Mouse (Mus musculus) MEL (cell line): Measurements from ENCODE around the gene Tcap. TPM values are rescaled to one million over a fixed set of nuclear protein-coding genes. Genes with fewer than 3 reads are reported as not detected.

Experiments used
- DNase-seq: peaks from one replicate; pipeline ENCODE4 v3.0.0; 2011; ENCODE audit warnings: low read depth, low spot score
- H3K27ac ChIP-seq: 2 replicates; pipeline ENCODE4 v1.5.1; 2012; ENCODE audit warnings: low read depth, mild to moderate bottlenecking, control low read depth, low read length, moderate library complexity; ENCODE audit not compliant: control insufficient read depth
- H3K27me3 ChIP-seq, 2 experiments: fragments of 150-350 bp in 1 of 2; sonication (generic) in 1 of 2; 2 replicates each; pipeline ENCODE4 v1.6.1; 2012; ENCODE audit warnings: low read length in 2 of 2, mild to moderate bottlenecking in 2 of 2, improper control_type of control experiment in 1 of 2, moderate library complexity in 1 of 2; ENCODE audit not compliant: insufficient read depth in 2 of 2, control insufficient read depth in 1 of 2
- H3K36me3 ChIP-seq, 2 experiments: 2 replicates each; pipeline ENCODE4 v1.6.1; 2012 to 2014; ENCODE audit warnings: low read length in 2 of 2, improper control_type of control experiment in 1 of 2, inconsistent platforms in 1 of 2, mild to moderate bottlenecking in 1 of 2; ENCODE audit not compliant: insufficient read depth in 2 of 2, control insufficient read depth in 1 of 2
- H3K4me1 ChIP-seq, 2 experiments: fragments of 150-350 bp in 1 of 2; sonication (generic) in 1 of 2; 2 replicates each; pipeline ENCODE4 v1.6.1; 2012; ENCODE audit warnings: low read length in 2 of 2, improper control_type of control experiment in 1 of 2, mild to moderate bottlenecking in 1 of 2; ENCODE audit not compliant: insufficient read depth in 2 of 2, control insufficient read depth in 1 of 2
- H3K4me3 ChIP-seq, 2 experiments: fragments of 150-350 bp in 1 of 2; sonication (generic) in 1 of 2; 2 replicates each; pipeline ENCODE4 v1.5.1; 2012; ENCODE audit warnings: low read depth in 2 of 2, low read length in 2 of 2, mild to moderate bottlenecking in 2 of 2, moderate library complexity in 2 of 2, control low read depth in 1 of 2, improper control_type of control experiment in 1 of 2; ENCODE audit not compliant: control insufficient read depth in 1 of 2, insufficient read depth in 1 of 2
- H3K79me2 ChIP-seq: 2 replicates; pipeline ENCODE4 v1.6.1; 2012; ENCODE audit warnings: mild to moderate bottlenecking, low read length, moderate library complexity; ENCODE audit not compliant: control insufficient read depth, poor library complexity, insufficient read depth
- H3K9ac ChIP-seq: 2 replicates; pipeline ENCODE4 v1.6.1; 2012; ENCODE audit warnings: low read depth, mild to moderate bottlenecking, control low read depth, low read length, moderate library complexity; ENCODE audit not compliant: control insufficient read depth, poor library complexity, severe bottlenecking
- H3K9me3 ChIP-seq: fragments of 150-350 bp; sonication (generic); replicated peaks from 2 replicates; pipeline ENCODE4 v1.6.1; 2012; ENCODE audit warnings: mild to moderate bottlenecking, low read length, improper control_type of control experiment, moderate library complexity; ENCODE audit not compliant: insufficient read depth
- CHD2 ChIP-seq: IDR thresholded peaks from 2 replicates; pipeline ENCODE4 v1.6.1; 2011; ENCODE audit warnings: low read length, improper control_type of control experiment
- CTCF ChIP-seq, 3 experiments: IDR thresholded peaks in 2 of 3; conservative IDR thresholded peaks in 1 of 3; 2 replicates each; pipeline ENCODE4 v1.5.1; 2011 to 2012; ENCODE audit warnings: low read length in 3 of 3, low read depth in 2 of 3, mild to moderate bottlenecking in 2 of 3, improper control_type of control experiment in 1 of 3, inconsistent platforms in 1 of 3, mixed read lengths in 1 of 3, moderate library complexity in 1 of 3; ENCODE audit not compliant: control insufficient read depth in 1 of 3, insufficient read depth in 1 of 3, poor library complexity in 1 of 3, severe bottlenecking in 1 of 3
- E2F4 ChIP-seq: IDR thresholded peaks from 2 replicates; pipeline ENCODE4 v1.6.1; 2011; ENCODE audit warnings: low read depth, low read length, improper control_type of control experiment, borderline replicate concordance
- ETS1 ChIP-seq: IDR thresholded peaks from 2 replicates; pipeline ENCODE4 v1.6.1; 2012; ENCODE audit warnings: low read depth, mild to moderate bottlenecking, inconsistent platforms, low read length, improper control_type of control experiment, moderate library complexity
- GABPA ChIP-seq: IDR thresholded peaks from 2 replicates; pipeline ENCODE4 v1.6.1; 2012; ENCODE audit warnings: low read depth, mild to moderate bottlenecking, inconsistent platforms, low read length, improper control_type of control experiment, moderate library complexity
- GATA1 ChIP-seq: IDR thresholded peaks from 2 replicates; pipeline ENCODE4 v1.6.1; 2011; ENCODE audit warnings: low read depth, low read length, improper control_type of control experiment
- MAX ChIP-seq: IDR thresholded peaks from 2 replicates; pipeline ENCODE4 v1.6.1; 2011; ENCODE audit warnings: low read length, improper control_type of control experiment
- MAZ ChIP-seq: IDR thresholded peaks from 2 replicates; pipeline ENCODE4 v1.6.1; 2012; ENCODE audit warnings: low read depth, mild to moderate bottlenecking, inconsistent platforms, low read length, improper control_type of control experiment
- MYC ChIP-seq: IDR thresholded peaks from 2 replicates; pipeline ENCODE4 v1.6.1; 2011; ENCODE audit warnings: low read depth, mild to moderate bottlenecking, low read length, improper control_type of control experiment, moderate library complexity
- NRF1 ChIP-seq: IDR thresholded peaks from 2 replicates; pipeline ENCODE4 v1.6.1; 2014; ENCODE audit warnings: low read depth, mild to moderate bottlenecking, inconsistent platforms, low read length, improper control_type of control experiment, moderate library complexity; ENCODE audit not compliant: poor library complexity, insufficient read depth, severe bottlenecking
- POLR2AphosphoS2 ChIP-seq: IDR thresholded peaks from 2 replicates; pipeline ENCODE4 v1.6.1; 2011; ENCODE audit warnings: low read length, improper control_type of control experiment
- RAD21 ChIP-seq: IDR thresholded peaks from 2 replicates; pipeline ENCODE4 v1.6.1; 2011; ENCODE audit warnings: mild to moderate bottlenecking, low read depth, low read length, improper control_type of control experiment
- RCOR1 ChIP-seq: IDR thresholded peaks from 2 replicates; pipeline ENCODE4 v1.6.1; 2012; ENCODE audit warnings: low read depth, mild to moderate bottlenecking, inconsistent platforms, low read length, improper control_type of control experiment
- SIN3A ChIP-seq: IDR thresholded peaks from 2 replicates; pipeline ENCODE4 v1.6.1; 2012; ENCODE audit warnings: low read length, improper control_type of control experiment, inconsistent platforms
- SMC3 ChIP-seq: IDR thresholded peaks from 2 replicates; pipeline ENCODE4 v1.6.1; 2011; ENCODE audit warnings: low read depth, low read length, improper control_type of control experiment
- TBP ChIP-seq: IDR thresholded peaks from 2 replicates; pipeline ENCODE4 v1.8.0; 2011; ENCODE audit warnings: low read depth, low read length, improper control_type of control experiment
- TCF12 ChIP-seq: IDR thresholded peaks from 2 replicates; pipeline ENCODE4 v1.6.1; 2014; ENCODE audit warnings: low read depth, mild to moderate bottlenecking, inconsistent platforms, low read length, improper control_type of control experiment, moderate library complexity
- UBTF ChIP-seq: IDR thresholded peaks from 2 replicates; pipeline ENCODE4 v1.6.1; 2012; ENCODE audit warnings: low read depth, mild to moderate bottlenecking, inconsistent platforms, low read length, improper control_type of control experiment, moderate library complexity, borderline replicate concordance; ENCODE audit not compliant: insufficient read depth
- USF1 ChIP-seq: IDR thresholded peaks from 2 replicates; pipeline ENCODE4 v1.6.1; 2014; ENCODE audit warnings: low read depth, mild to moderate bottlenecking, inconsistent platforms, low read length, improper control_type of control experiment, moderate library complexity
- ZC3H11A ChIP-seq: IDR thresholded peaks from 2 replicates; pipeline ENCODE4 v1.6.1; 2012; ENCODE audit warnings: low read depth, mild to moderate bottlenecking, inconsistent platforms, low read length, improper control_type of control experiment
- polyA plus RNA-seq, 2 experiments: library from polyadenylated mRNA; stranded (reverse) in 1 of 2; unstranded in 1 of 2; fragments of >175 nt in 1 of 2; fragments of >200 nt in 1 of 2; gene quantifications; 2 replicates each; pipeline versions ENCODE4 v1.2.1 to v1.2.4; 2012; ENCODE audit warnings: low replicate concordance in 2 of 2, low read depth in 1 of 2; ENCODE audit not compliant: insufficient read length in 2 of 2, insufficient read depth in 1 of 2, missing spikeins in 1 of 2
- total RNA-seq: library from RNA; depleted of rRNA; stranded (reverse); fragments of 300-350 nt; gene quantifications from 2 replicates; pipeline ENCODE4 v1.2.3, GENCODE M21; 2012

The Tcap gene
- total and polyA plus RNA-seq, 3 experiments = 0.07 TPM; not detected in 2

DNA sequence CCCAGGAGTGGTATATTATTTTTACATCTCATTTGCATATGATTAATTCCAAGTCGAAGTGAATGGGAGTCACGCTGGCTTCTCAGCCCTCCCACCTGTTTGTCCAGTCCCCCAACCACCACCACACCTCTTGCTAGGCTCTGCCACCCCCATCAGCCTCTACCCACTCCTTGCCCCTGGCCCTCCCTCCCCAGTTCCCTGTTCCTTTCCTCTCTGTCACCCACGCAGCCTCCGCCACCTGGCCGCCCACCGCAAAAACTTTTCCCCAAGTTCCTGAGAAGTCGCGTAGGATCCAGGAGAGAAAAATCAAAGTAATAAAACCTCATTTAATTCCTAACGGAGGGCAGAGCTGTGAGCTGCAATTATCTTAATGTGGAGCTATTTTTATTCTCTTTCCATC is 37.4 kb upstream of the Tcap start:
- Histone ChIP-seq H3K27me3 (no peaks in the 10 kb centered on the region), H3K4me1 (peaks cover 4 to 27% of the 10 kb centered on the region in 2 experiments; a peak in 3 of 4 replicates), H3K9ac (peak overlapping the region; percentile 41), H3K4me3 (peak overlapping the region; percentile 54 to 66; a peak in 3 of 4 replicates), H3K9me3 (no peaks in the 10 kb centered on the region), H3K36me3 (peaks cover 0 to 11% of the 10 kb centered on the region in 2 experiments; a peak in 2 of 4 replicates), H3K79me2 (peaks cover 5% of the 10 kb centered on the region), H3K27ac (no peak overlapping the region)
- TF ChIP-seq SIN3A (0 out of 2 replicates have a peak, but pooled peaks have one; percentile 46), CTCF (IDR thresholded peaks at IDR 0.05 in 2 of 3, conservative IDR thresholded peaks at IDR 0.05 in 1 of 3; ENCODE audit: control insufficient read depth in 1 of 3, insufficient read depth in 1 of 3, low read depth in 2 of 3, low read length in 3 of 3, poor library complexity in 1 of 3, severe bottlenecking in 1 of 3) (peak in 1 of 3 experiments; percentile 9; a peak in 1 of 6 replicates), TCF12 (no peak)
- peak; percentile 56 for DNase-seq

DNA sequence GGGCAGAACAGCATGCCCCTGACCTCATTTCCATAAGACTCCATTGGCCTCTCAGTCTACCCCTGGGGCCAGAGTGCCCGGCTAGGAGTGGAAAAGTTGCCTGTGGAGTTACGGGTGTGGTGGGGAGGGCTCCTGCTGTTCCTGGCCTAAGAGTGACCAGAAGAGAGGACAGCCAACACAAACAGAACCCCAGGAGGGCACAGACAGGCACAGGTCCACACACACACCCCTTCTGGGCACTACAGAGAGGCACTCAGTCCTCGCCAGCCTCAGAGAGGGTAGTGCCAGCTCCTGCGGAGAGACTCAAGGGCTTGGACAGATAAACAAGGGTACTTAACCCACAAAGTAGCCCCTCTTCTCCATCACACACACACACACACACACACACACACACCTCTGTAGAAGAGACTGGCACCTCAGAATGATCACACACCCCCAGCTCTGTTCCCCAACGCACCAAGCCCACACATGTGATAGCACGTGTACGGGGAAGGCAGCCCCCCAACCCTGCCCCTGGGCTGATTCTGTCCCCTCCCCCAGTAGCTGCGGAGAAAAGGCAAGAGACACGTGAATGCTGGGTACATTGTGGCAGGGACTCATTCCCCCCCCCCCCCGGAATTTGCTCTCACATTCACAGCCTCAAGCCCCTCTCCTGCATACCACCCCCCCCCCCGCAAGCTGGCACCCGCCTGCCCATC is 36.1 kb upstream of the Tcap start:
- peaks cover 5% of the 10 kb centered on the region for H3K79me2 ChIP-seq

More for the DNA sequence above, 36.1 kb upstream of the Tcap start:
- no peak for DNase-seq
- H3K4me3 ChIP-seq = peak overlapping the region; percentile 85 to 97
- TF ChIP-seq RCOR1 = no peak
- no peak for TF ChIP-seq TBP
- no peak for TF ChIP-seq SMC3
- TF ChIP-seq POLR2AphosphoS2 = no peak
- TF ChIP-seq SIN3A = no peak
- TF ChIP-seq MAZ = no peak
- no peak for TF ChIP-seq CTCF (IDR thresholded peaks at IDR 0.05 in 2 of 3, conservative IDR thresholded peaks at IDR 0.05 in 1 of 3; ENCODE audit: control insufficient read depth in 1 of 3, insufficient read depth in 1 of 3, low read depth in 2 of 3, low read length in 3 of 3, poor library complexity in 1 of 3, severe bottlenecking in 1 of 3)
- no peak for TF ChIP-seq GATA1
- TF ChIP-seq ETS1 = no peak
- TF ChIP-seq E2F4 = no peak
- TF ChIP-seq UBTF = no peak
- no peak for TF ChIP-seq CHD2
- TF ChIP-seq MYC = no peak; the same call in 1 of the 2 replicates
- TF ChIP-seq GABPA = no peak
- TF ChIP-seq NRF1 = no peak
- no peak; the same call in 1 of the 2 replicates for TF ChIP-seq MAX
- TF ChIP-seq USF1 = no peak
- no peak for TF ChIP-seq RAD21
- no peak for TF ChIP-seq ZC3H11A
- TF ChIP-seq, all 39 proteins: peak for 0
- no peaks in the 10 kb centered on the region for H3K9me3 ChIP-seq
- H3K36me3 ChIP-seq = peaks cover 0 to 11% of the 10 kb centered on the region in 2 experiments; a peak in 2 of 4 replicates
- peak overlapping the region; percentile 94 for H3K9ac ChIP-seq
- no peaks in the 10 kb centered on the region for H3K27me3 ChIP-seq
- peaks cover 4 to 27% of the 10 kb centered on the region in 2 experiments; a peak in 3 of 4 replicates for H3K4me1 ChIP-seq
- H3K27ac ChIP-seq = no peak overlapping the region
